Comparison of ENCODE assay signal across 21 mouse cellular contexts in the genomic region with DNA sequence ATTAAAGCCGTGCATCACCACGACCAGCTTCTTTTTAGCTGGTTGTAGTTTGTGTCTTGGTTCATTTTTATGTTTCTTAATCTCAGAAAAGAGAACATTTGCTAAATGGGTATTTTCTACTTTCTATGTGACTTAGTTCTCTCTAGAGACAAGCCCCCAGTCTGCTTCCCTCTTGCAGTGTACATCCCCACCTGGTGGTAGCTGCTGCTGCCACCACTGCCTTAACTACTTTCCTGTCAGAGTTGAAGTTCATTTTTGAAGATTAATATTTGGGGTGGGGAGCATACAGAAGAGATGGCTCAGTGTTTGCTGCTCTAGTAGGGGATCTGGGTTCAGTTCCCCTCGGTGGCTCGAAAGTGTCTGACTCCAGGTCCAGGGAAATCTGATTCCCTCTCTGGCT. TPM values are rescaled to one million over a fixed set of nuclear protein-coding genes. Genes with fewer than 3 reads are reported as not detected.
DNase-seq lines count a peak whose midpoint lies in the region; ATAC-seq and TF ChIP-seq lines count a peak whose summit lies in the region.
"Had no signal": no experiment of that assay in that cellular context is flagged by ENCODE, and none has a peak within 500 bp of the region (broad histone marks: within the 10 kb centered on the region; RNA-seq: fewer than 3 reads in every experiment).

No protein-coding gene starts in this region.

- H3K4me2 ChIP-seq in forebrain, postnatal 0 days (ENCODE audit: low read depth): no peak overlapping the region
- no peak overlapping the region for H3K4me2 ChIP-seq in forebrain, embryonic 11.5 days (ENCODE audit: low read depth, low read length, severe bottlenecking)
- H3K4me2 ChIP-seq in kidney, embryonic 15.5 days: no peak overlapping the region
- H3K4me2 ChIP-seq: forebrain, embryonic 15.5 days; liver, embryonic 15.5 days; midbrain, embryonic 15.5 days had no signal

- H3K9me3 ChIP-seq in forebrain, postnatal 0 days (ENCODE audit: low read length): no peaks in the 10 kb centered on the region
- H3K9me3 ChIP-seq in forebrain, embryonic 11.5 days (ENCODE audit: control insufficient read depth, low read length): no peaks in the 10 kb centered on the region
- H3K9me3 ChIP-seq in kidney, embryonic 15.5 days (replicated peaks): no peaks in the 10 kb centered on the region
- H3K9me3 ChIP-seq: forebrain, embryonic 15.5 days; G1E; limb, embryonic 10.5 days; liver, embryonic 15.5 days; midbrain, embryonic 15.5 days had no signal

- no peak for DNase-seq in forebrain, postnatal 0 days
- no peak for DNase-seq in forebrain, embryonic 11.5 days (ENCODE audit: low spot score)
- peak; percentile 14 to 29 for DNase-seq in kidney, postnatal 4 days
- DNase-seq in testis, postnatal 10 days (ENCODE audit: low spot score): no peak
- peak; percentile 44 for DNase-seq in splenic B cell, adult 2 months (ENCODE audit: low read depth, low spot score)
- no peak for DNase-seq in cerebellum, postnatal 36 days
- DNase-seq: adrenal gland, postnatal 25 days; cerebellum, adult 8-10 months; heart, postnatal 4 days; kidney, postnatal 25 days; right cerebral cortex, postnatal 14 days; thymus, postnatal 25 days had no signal

- H3K27ac ChIP-seq in forebrain, postnatal 0 days (ENCODE audit: low read depth, low read length): no peak overlapping the region
- no peak overlapping the region for H3K27ac ChIP-seq in forebrain, embryonic 11.5 days (ENCODE audit: low read depth, low read length)
- no peak overlapping the region for H3K27ac ChIP-seq in kidney, embryonic 15.5 days
- H3K27ac ChIP-seq in testis, adult 2 months (ENCODE audit: control insufficient read depth, insufficient read depth, low read depth, low read length): no peak overlapping the region
- H3K27ac ChIP-seq: limb, embryonic 10.5 days; liver, embryonic 15.5 days; midbrain, embryonic 15.5 days had no signal

- WGBS in forebrain, postnatal 0 days: 94% methylated on average over 4 of the region's 4 CpGs
- whole genome bisulfite sequencing in forebrain, embryonic 11.5 days: 98% methylated on average over 4 of the region's 4 CpGs
- WGBS in kidney, embryonic 15.5 days: 90% methylated on average over 4 of the region's 4 CpGs

- ATAC-seq in forebrain, postnatal 0 days: no peak
- no peak for ATAC-seq in forebrain, embryonic 11.5 days (replicated peaks; ENCODE audit: low FRiP score)
- no peak for ATAC-seq in kidney, embryonic 15.5 days (replicated peaks; ENCODE audit: low FRiP score)
- ATAC-seq: activated CD4-positive, CD25-positive, alpha-beta regulatory T cell, adult 4 months; forebrain, embryonic 15.5 days; inflammation-experienced regulatory T-cells, adult 6 months; midbrain, embryonic 15.5 days had no signal

- H3K4me3 ChIP-seq in forebrain, postnatal 0 days (ENCODE audit: low read depth, low read length): no peak overlapping the region
- H3K4me3 ChIP-seq in forebrain, embryonic 11.5 days (ENCODE audit: low read depth, low read length): no peak overlapping the region
- no peak overlapping the region for H3K4me3 ChIP-seq in kidney, embryonic 15.5 days (replicated peaks)
- H3K4me3 ChIP-seq in testis, adult 2 months (ENCODE audit: control insufficient read depth, low read depth, low read length): peak overlapping the region; percentile 24
- H3K4me3 ChIP-seq: forebrain, embryonic 15.5 days; limb, embryonic 10.5 days; liver, embryonic 15.5 days; midbrain, embryonic 15.5 days had no signal

- H3K27me3 ChIP-seq in forebrain, postnatal 0 days (ENCODE audit: insufficient read depth, low read length): no peaks in the 10 kb centered on the region
- no peaks in the 10 kb centered on the region for H3K27me3 ChIP-seq in forebrain, embryonic 11.5 days (ENCODE audit: control insufficient read depth, insufficient read depth, low read length)
- H3K27me3 ChIP-seq in kidney, embryonic 15.5 days: no peaks in the 10 kb centered on the region
- no peaks in the 10 kb centered on the region for H3K27me3 ChIP-seq in testis, adult 2 months (ENCODE audit: control insufficient read depth, insufficient read depth, low read length)
- H3K27me3 ChIP-seq in splenic B cell, adult 2 months (ENCODE audit: control insufficient read depth, insufficient read depth, low read length, poor library complexity, severe bottlenecking): no peaks in the 10 kb centered on the region
- H3K27me3 ChIP-seq: forebrain, embryonic 15.5 days; liver, embryonic 15.5 days; midbrain, embryonic 15.5 days had no signal

- H3K4me1 ChIP-seq in forebrain, postnatal 0 days (ENCODE audit: insufficient read depth): no peaks in the 10 kb centered on the region
- no peaks in the 10 kb centered on the region for H3K4me1 ChIP-seq in forebrain, embryonic 11.5 days (replicated peaks; ENCODE audit: control insufficient read depth, insufficient read depth, low read length)
- H3K4me1 ChIP-seq in kidney, embryonic 15.5 days: no peaks in the 10 kb centered on the region
- no peaks in the 10 kb centered on the region for H3K4me1 ChIP-seq in testis, adult 2 months (ENCODE audit: control insufficient read depth, insufficient read depth, low read length)
- H3K4me1 ChIP-seq: limb, embryonic 10.5 days; liver, embryonic 15.5 days had no signal

- peak; percentile 35; the same call in 1 of the 2 replicates for TF ChIP-seq CTCF in forebrain, postnatal 0 days (IDR thresholded peaks at IDR 0.05; ENCODE audit: low read depth)
- no peak for TF ChIP-seq CTCF in testis, adult 2 months (IDR thresholded peaks at IDR 0.05; ENCODE audit: control insufficient read depth, insufficient read depth, insufficient replicate concordance, low read depth, low read length)

- TF ChIP-seq POLR2A in testis, adult 2 months (IDR thresholded peaks at IDR 0.05; ENCODE audit: control insufficient read depth, low read depth, low read length): no peak

- no peaks in the 10 kb centered on the region for H3K36me3 ChIP-seq in forebrain, postnatal 0 days (ENCODE audit: insufficient read depth)
- H3K36me3 ChIP-seq in forebrain, embryonic 11.5 days (ENCODE audit: control insufficient read depth, insufficient read depth, low read length): no peaks in the 10 kb centered on the region
- peaks cover 22% of the 10 kb centered on the region; the same call in 1 of the 2 replicates for H3K36me3 ChIP-seq in kidney, embryonic 15.5 days
- no peaks in the 10 kb centered on the region; the same call in none of the 2 replicates for H3K36me3 ChIP-seq in testis, adult 2 months (ENCODE audit: control insufficient read depth, insufficient read depth, low read length)
- no peaks in the 10 kb centered on the region for H3K36me3 ChIP-seq in splenic B cell, adult 2 months (ENCODE audit: control insufficient read depth, insufficient read depth, low read length, poor library complexity, severe bottlenecking)
- H3K36me3 ChIP-seq: G1E; liver, embryonic 15.5 days had no signal

- H3K9ac ChIP-seq in forebrain, postnatal 0 days: no peak overlapping the region
- no peak overlapping the region for H3K9ac ChIP-seq in forebrain, embryonic 11.5 days (ENCODE audit: low read length)
- H3K9ac ChIP-seq in kidney, embryonic 15.5 days: no peak overlapping the region
- H3K9ac ChIP-seq: forebrain, embryonic 15.5 days; liver, embryonic 15.5 days; midbrain, embryonic 15.5 days had no signal

RNA-seq across cellular contexts. Expression of gene Efcab9, which starts 31.9 kb away (rescaled TPM):
- not detected in 2 replicates for total RNA-seq in forebrain, postnatal 0 days (2014; rRNA removed)
- polyA plus RNA-seq in forebrain, postnatal 0 days (2015; fragmentation: Nextera tagmentation; extraction: Ambion mirVana): 0.22 TPM in 1 of 2 replicates, not detected in the other
- 0.29 TPM in 1 of 2 replicates, not detected in the other for polyA plus RNA-seq in forebrain, embryonic 11.5 days (2014; fragmentation: Nextera tagmentation; extraction: Ambion mirVana)
- 0.42 TPM in 1 of 2 replicates, not detected in the other for polyA plus RNA-seq in kidney, embryonic 15.5 days (2015; fragmentation: Nextera tagmentation; extraction: Ambion mirVana)
- polyA plus RNA-seq in testis, adult 2 months (2012; rRNA removed): 180 and 217 TPM in 2 replicates
- polyA plus RNA-seq: G1E; midbrain, embryonic 15.5 days had no signal

RNA-seq across cellular contexts. Expression of gene Stk10, which starts 33.2 kb away (rescaled TPM):
- total RNA-seq in forebrain, postnatal 0 days (2014; rRNA removed): 2.0 and 2.3 TPM in 2 replicates
- polyA plus RNA-seq in forebrain, postnatal 0 days (2015; fragmentation: Nextera tagmentation; extraction: Ambion mirVana): 0.90 and 0.97 TPM in 2 replicates
- 1.4 and 1.8 TPM in 2 replicates for polyA plus RNA-seq in forebrain, embryonic 11.5 days (2014; fragmentation: Nextera tagmentation; extraction: Ambion mirVana)
- 5.4 TPM in 2 replicates for polyA plus RNA-seq in kidney, embryonic 15.5 days (2015; fragmentation: Nextera tagmentation; extraction: Ambion mirVana)
- polyA plus RNA-seq in testis, adult 2 months (2012; rRNA removed): 36.7 and 38.3 TPM in 2 replicates

RNA-seq across cellular contexts. Expression of gene Ubtd2, which starts 44.8 kb away (rescaled TPM):
- total RNA-seq in forebrain, postnatal 0 days (2014; rRNA removed): 56.1 and 72.0 TPM in 2 replicates
- polyA plus RNA-seq in forebrain, postnatal 0 days (2015; fragmentation: Nextera tagmentation; extraction: Ambion mirVana): 36.0 and 41.6 TPM in 2 replicates
- polyA plus RNA-seq in forebrain, embryonic 11.5 days (2014; fragmentation: Nextera tagmentation; extraction: Ambion mirVana): 72.2 and 79.6 TPM in 2 replicates
- 45.1 and 46.1 TPM in 2 replicates for polyA plus RNA-seq in kidney, embryonic 15.5 days (2015; fragmentation: Nextera tagmentation; extraction: Ambion mirVana)
- polyA plus RNA-seq in testis, adult 2 months (2012; rRNA removed): 109 and 120 TPM in 2 replicates

Comparison
In these comparisons a context has a peak if more than half of its experiments do, and no peak if none do; other contexts are left out.
1. DNase-seq: peak in kidney, postnatal 4 days (2 of 2) and splenic B cell, adult 2 months (single experiment); none in forebrain, postnatal 0 days (single experiment), forebrain, embryonic 11.5 days (single experiment), testis, postnatal 10 days (single experiment) and cerebellum, postnatal 36 days (0 of 2).
2. RNA of gene Efcab9, which starts 31.9 kb away (polyA plus RNA-seq): 180 to 217 TPM in testis, adult 2 months; 0.42 TPM in kidney, embryonic 15.5 days, 0.29 TPM in forebrain, embryonic 11.5 days and 0.22 TPM in forebrain, postnatal 0 days; every median in the first group is over 100 times any median in the second.